Mouse (Mus musculus) limb, embryonic 12.5 days (tissue): ENCODE measurements around the gene Pou2f3. TPM values are rescaled to one million over a fixed set of nuclear protein-coding genes. Genes with fewer than 3 reads are reported as not detected.
A peak's percentile ranks its signal among the peaks of the same experiment; 100 is the strongest.
"Not testable (repeated sequence)": the region's sequence is repeated elsewhere in the genome, so short reads cannot be mapped to it uniquely, and the experiment has no call there.

Source experiments
- ATAC-seq: fragments of 200-750 bp; cut with Nextera tagmentation; 2 replicates; pipeline ENCODE4 v1.8.0; 2017; ENCODE audit warnings: low read depth, moderate TSS enrichment; ENCODE audit not compliant: insufficient number of reproducible peaks, insufficient read depth, low FRiP score, low TSS enrichment
- H3K27ac ChIP-seq: fragments of 300-500 bp; sonication (generic); 2 replicates; pipeline ENCODE4 v1.5.1; 2016; ENCODE audit warnings: mild to moderate bottlenecking, moderate library complexity
- H3K27me3 ChIP-seq: fragments of 300-500 bp; sonication (generic); 2 replicates; pipeline ENCODE4 v1.6.1; 2016; ENCODE audit warnings: mild to moderate bottlenecking, moderate library complexity
- H3K36me3 ChIP-seq: fragments of 300-500 bp; sonication (generic); 2 replicates; pipeline ENCODE4 v1.6.1; 2016; ENCODE audit warnings: mild to moderate bottlenecking, moderate library complexity
- H3K4me1 ChIP-seq: fragments of 300-500 bp; sonication (generic); replicated peaks from 2 replicates; pipeline ENCODE4 v1.6.1; 2016
- H3K4me2 ChIP-seq: fragments of 300-500 bp; sonication (generic); 2 replicates; pipeline ENCODE4 v1.6.1; 2016; ENCODE audit warnings: mild to moderate bottlenecking, moderate library complexity
- H3K4me3 ChIP-seq: fragments of 300-500 bp; sonication (generic); replicated peaks from 2 replicates; pipeline ENCODE4 v1.5.1; 2016; ENCODE audit warnings: mild to moderate bottlenecking
- H3K9ac ChIP-seq: fragments of 300-500 bp; sonication (generic); replicated peaks from 2 replicates; pipeline ENCODE4 v1.6.1; 2016; ENCODE audit warnings: mild to moderate bottlenecking, moderate library complexity
- H3K9me3 ChIP-seq: fragments of 300-500 bp; sonication (generic); 2 replicates; pipeline ENCODE4 v1.6.1; 2016; ENCODE audit warnings: mild to moderate bottlenecking, moderate library complexity
- WGBS: fragments of 180-500 bp; shearing (Covaris S2); methylation state at CpG from one replicate; pipeline ENCODE4 v1.1.7; 2016; 5-methylcytosine and 5-hydroxymethylcytosine counted together
- polyA plus RNA-seq: library from polyadenylated mRNA; unstranded; fragments of >200 nt; fragmentation: Nextera tagmentation; extraction: Ambion mirVana; gene quantifications from 2 replicates; pipeline ENCODE4 v1.2.1, GENCODE M21; 2016

The Pou2f3 gene
- polyA plus RNA-seq, 1 experiment from 2014 or later, result not detected

DNA sequence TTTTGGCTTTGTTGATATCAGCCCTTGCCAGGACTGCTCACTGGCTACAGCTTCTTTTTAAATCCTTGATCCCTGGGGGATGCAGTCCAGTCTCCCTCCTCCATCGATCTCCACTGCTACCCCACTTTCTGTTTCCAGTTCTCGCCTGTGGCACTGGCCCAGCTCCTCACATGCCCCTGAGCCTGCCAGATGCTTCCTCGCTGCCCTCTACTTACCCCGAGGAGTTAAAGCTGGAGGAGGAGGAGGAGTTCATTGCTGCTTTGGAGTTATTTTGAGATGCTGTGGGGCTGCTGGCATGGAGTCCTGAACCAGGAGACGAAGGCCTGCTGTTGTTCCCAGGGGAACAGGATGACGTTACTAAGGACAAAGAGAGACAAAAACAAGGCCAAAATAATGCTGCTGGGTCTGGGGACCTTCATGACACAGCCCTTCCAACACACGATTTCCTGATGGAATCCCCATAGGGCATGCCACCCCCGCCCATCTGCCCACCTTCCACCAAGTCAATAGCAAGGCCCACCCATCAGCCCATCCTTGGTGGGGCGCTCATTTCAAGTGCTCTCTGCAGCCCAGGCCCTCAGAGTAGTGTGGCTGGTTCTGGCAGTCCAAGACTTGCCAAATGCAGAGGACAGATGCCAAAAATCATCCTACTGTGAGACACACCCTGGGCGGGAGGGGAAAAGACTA lies 82.9 kb downstream of the Pou2f3 start:
- WGBS, result 77% methylated on average over 10 of the region's 10 CpGs
- peaks cover 14% of the 10 kb centered on the region; the same call in 1 of the 2 replicates for H3K4me1 ChIP-seq
- no peak overlapping the region for H3K4me2 ChIP-seq
- H3K4me3 ChIP-seq, result no peak overlapping the region
- no peaks in the 10 kb centered on the region for H3K9me3 ChIP-seq
- H3K27ac ChIP-seq, result no peak overlapping the region
- no peaks in the 10 kb centered on the region for H3K27me3 ChIP-seq
- ATAC-seq, result no peak
- H3K9ac ChIP-seq, result no peak overlapping the region
- no peaks in the 10 kb centered on the region for H3K36me3 ChIP-seq

- Histone ChIP-seq H3K27me3 (no peaks in the 10 kb centered on the region), H3K4me2 (no peak overlapping the region), H3K9ac (no peak overlapping the region), H3K36me3 (no peaks in the 10 kb centered on the region), H3K27ac (no peak overlapping the region), H3K4me1 (no peaks in the 10 kb centered on the region), H3K9me3 (no peaks in the 10 kb centered on the region), H3K4me3 (no peak overlapping the region)
- ATAC-seq, result no peak
- 50% methylated on average over 1 of the region's 1 CpGs for WGBS
These were observed 87.8 kb downstream of the Pou2f3 start for GRCm38 (mm10) chr9:43122379-43122778.

- H3K36me3 ChIP-seq, H3K27me3 ChIP-seq, H3K4me3 ChIP-seq, H3K4me1 ChIP-seq, ATAC-seq, H3K9ac ChIP-seq, H3K4me2 ChIP-seq, H3K9me3 ChIP-seq, H3K27ac ChIP-seq: not testable (repeated sequence)
- WGBS, result 85% methylated on average over 2 of the region's 2 CpGs
These were observed 88.2 kb downstream of the Pou2f3 start for GRCm38 (mm10) chr9:43121948-43122347.

- H3K9ac ChIP-seq, result no peak overlapping the region
- H3K9me3 ChIP-seq, result no peaks in the 10 kb centered on the region
- peaks cover 6% of the 10 kb centered on the region; the same call in 1 of the 2 replicates for H3K4me1 ChIP-seq
- no peak overlapping the region for H3K4me3 ChIP-seq
- H3K36me3 ChIP-seq, result 0 out of 2 replicates have a peak, but pooled peaks cover 3% of the 10 kb centered on the region
- H3K27me3 ChIP-seq, result peaks cover 5% of the 10 kb centered on the region; the same call in 1 of the 2 replicates
- 80% methylated on average over 6 of the region's 6 CpGs for WGBS
- ATAC-seq, result no peak
- no peak overlapping the region for H3K27ac ChIP-seq
- H3K4me2 ChIP-seq, result peak overlapping the region; percentile 84; the same call in 1 of the 2 replicates
These were observed 93.2 kb downstream of the Pou2f3 start for GRCm38 (mm10) chr9:43116997-43117336.

GRCm38 (mm10) chr9:43116134-43116996 lies 93.8 kb downstream of the Pou2f3 start, which contains the start of gene Tmem136:
TSS of gene Tmem136 (minus strand) at chr9:43116570.
- Histone ChIP-seq H3K27me3 (peaks cover 5% of the 10 kb centered on the region; the same call in 1 of the 2 replicates), H3K4me1 (peaks cover 6% of the 10 kb centered on the region; the same call in 1 of the 2 replicates), H3K4me2 (peak within 1 kb of the TSS; percentile 84), H3K36me3 (peaks cover 8% of the 10 kb centered on the region), H3K9me3 (no peaks in the 10 kb centered on the region), H3K4me3 (peak within 1 kb of the TSS; percentile 94), H3K9ac (peak within 1 kb of the TSS; percentile 86), H3K27ac (peak within 1 kb of the TSS; percentile 59; the same call in 1 of the 2 replicates)
- ATAC-seq, result peak; percentile 78
- 4% methylated on average over 55 of the region's 55 CpGs for WGBS

DNA sequence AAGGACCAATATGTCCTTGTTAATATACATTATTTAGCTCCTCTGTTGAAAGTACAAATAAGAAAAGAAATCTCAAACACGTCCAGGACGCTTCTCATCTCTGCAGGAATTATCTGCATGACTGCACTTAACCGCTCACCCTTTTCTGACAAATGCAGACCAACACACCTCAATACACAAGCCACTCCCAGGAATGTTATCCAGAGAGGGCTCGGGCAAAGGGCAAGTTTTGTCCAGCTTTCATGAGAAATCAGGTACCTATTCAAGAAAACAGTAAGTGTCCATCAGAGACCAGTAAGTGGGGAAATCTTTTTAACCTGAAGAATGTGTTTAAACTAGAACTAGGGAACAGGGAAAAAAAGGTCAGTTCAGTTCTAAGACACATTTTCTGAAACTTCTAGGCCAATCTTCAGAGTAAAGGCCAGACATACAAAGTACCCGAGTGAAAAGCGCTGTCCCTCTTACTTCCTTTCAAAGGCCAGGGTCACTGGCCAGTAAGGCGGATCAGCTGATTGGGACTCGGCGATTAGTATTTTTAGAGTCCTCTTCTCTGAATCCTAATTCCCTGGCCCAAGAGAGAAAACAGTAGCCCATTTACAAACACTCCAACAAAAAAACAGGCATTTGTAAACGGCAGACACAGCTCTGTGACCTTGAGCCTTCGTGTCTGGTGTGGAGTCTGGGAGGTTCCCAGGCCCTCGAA lies 94.6 kb downstream of the Pou2f3 start:
- Histone ChIP-seq H3K27ac (0 out of 2 replicates have a peak overlapping the region, but pooled peaks have one; percentile 59), H3K4me2 (peak overlapping the region; percentile 84), H3K9me3 (no peaks in the 10 kb centered on the region), H3K9ac (peak overlapping the region; percentile 86), H3K27me3 (peaks cover 5% of the 10 kb centered on the region; the same call in 1 of the 2 replicates), H3K4me3 (peak overlapping the region; percentile 94), H3K36me3 (peaks cover 16% of the 10 kb centered on the region), H3K4me1 (peaks cover 6% of the 10 kb centered on the region; the same call in 1 of the 2 replicates)
- ATAC-seq, result no peak
- WGBS, result 29% methylated on average over 12 of the region's 12 CpGs

GRCm38 (mm10) chr9:43114833-43115232 lies 95.3 kb downstream of the Pou2f3 start:
- peaks cover 21% of the 10 kb centered on the region for H3K36me3 ChIP-seq
- no peak for ATAC-seq
- WGBS, result 96% methylated on average over 4 of the region's 4 CpGs
- no peak overlapping the region for H3K4me3 ChIP-seq
- H3K4me2 ChIP-seq, result no peak overlapping the region
- no peak overlapping the region for H3K9ac ChIP-seq
- no peaks in the 10 kb centered on the region for H3K9me3 ChIP-seq
- peaks cover 6% of the 10 kb centered on the region; the same call in 1 of the 2 replicates for H3K4me1 ChIP-seq
- peaks cover 5% of the 10 kb centered on the region; the same call in 1 of the 2 replicates for H3K27me3 ChIP-seq
- no peak overlapping the region for H3K27ac ChIP-seq

DNA sequence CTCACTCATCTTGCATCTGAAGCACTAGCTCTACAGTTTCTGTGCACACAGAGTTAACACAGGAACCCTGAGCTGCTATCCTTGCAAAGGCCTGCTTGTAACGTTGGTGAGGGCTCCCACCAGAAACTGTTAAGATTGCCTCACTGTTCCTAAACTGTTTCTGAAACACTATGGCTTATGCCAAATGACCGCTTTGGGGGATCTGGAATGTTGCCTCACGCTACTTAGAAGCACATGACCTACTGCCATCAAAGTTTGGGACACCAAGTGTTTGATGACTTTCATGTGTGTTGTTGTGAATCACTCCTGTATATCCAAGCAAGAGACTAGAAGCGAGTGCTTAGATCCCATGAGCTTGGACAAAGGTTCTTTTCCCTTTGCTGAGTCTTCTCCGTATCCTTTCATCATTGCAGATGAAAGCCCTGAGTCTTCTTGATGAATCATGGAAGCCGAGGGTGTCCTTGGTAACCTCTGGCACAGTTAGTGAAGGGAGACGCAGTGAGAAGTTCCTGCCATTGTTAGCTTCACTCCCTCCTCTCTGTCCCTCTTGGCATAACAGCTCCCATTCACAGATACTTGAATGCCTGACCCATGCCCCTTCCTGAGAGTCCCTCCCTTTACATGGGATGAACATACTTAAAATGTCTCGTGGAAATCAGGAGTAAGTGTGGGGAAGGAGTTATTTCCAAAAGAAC lies 99.7 kb downstream of the Pou2f3 start:
- Histone ChIP-seq H3K36me3 (peaks cover 21% of the 10 kb centered on the region), H3K9me3 (no peaks in the 10 kb centered on the region), H3K27me3 (no peaks in the 10 kb centered on the region), H3K4me2 (no peak overlapping the region), H3K27ac (no peak overlapping the region), H3K4me3 (no peak overlapping the region), H3K4me1 (peaks cover 10% of the 10 kb centered on the region), H3K9ac (no peak overlapping the region)
- WGBS, result 85% methylated on average over 8 of the region's 8 CpGs
- no peak for ATAC-seq

DNA sequence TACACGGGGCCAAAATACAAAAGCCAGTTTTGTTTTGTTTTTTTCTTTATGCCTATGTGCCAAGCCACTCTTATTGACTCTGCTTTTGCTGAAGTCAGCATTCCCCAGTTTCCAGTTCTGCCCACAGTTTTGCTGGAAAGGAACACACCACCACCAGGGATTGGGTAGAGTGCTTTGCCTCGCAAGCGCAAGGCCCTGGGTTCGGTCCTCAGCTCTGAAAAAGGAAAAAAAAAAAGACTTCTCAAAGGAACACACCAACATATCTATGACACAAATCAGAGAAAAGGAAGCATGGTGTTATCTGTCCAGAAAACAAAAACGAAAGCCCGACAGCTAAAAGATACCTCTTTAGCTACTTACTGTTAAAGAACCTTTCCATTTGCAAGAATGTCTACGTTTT lies 101.0 kb downstream of the Pou2f3 start:
- no peak for ATAC-seq
- Histone ChIP-seq H3K27me3 (no peaks in the 10 kb centered on the region), H3K4me3 (no peak overlapping the region), H3K36me3 (peaks cover 21% of the 10 kb centered on the region), H3K4me2 (no peak overlapping the region), H3K27ac (no peak overlapping the region), H3K9me3 (no peaks in the 10 kb centered on the region), H3K4me1 (peaks cover 8% of the 10 kb centered on the region), H3K9ac (no peak overlapping the region)
- 87% methylated on average over 7 of the region's 7 CpGs for WGBS

- H3K9ac ChIP-seq, result no peak overlapping the region
- H3K4me2 ChIP-seq, result no peak overlapping the region
- H3K36me3 ChIP-seq, result peaks cover 21% of the 10 kb centered on the region
- H3K9me3 ChIP-seq, result no peaks in the 10 kb centered on the region
- H3K27ac ChIP-seq, result no peak overlapping the region
- no peak overlapping the region for H3K4me3 ChIP-seq
- H3K27me3 ChIP-seq, result no peaks in the 10 kb centered on the region
- ATAC-seq, result no peak
- 90% methylated on average over 3 of the region's 3 CpGs for WGBS
- peaks cover 12% of the 10 kb centered on the region for H3K4me1 ChIP-seq
These were observed 101.4 kb downstream of the Pou2f3 start for GRCm38 (mm10) chr9:43108721-43109120.
